Mouse (Mus musculus): ENCODE results near the gene Ywhah. TPM values are rescaled to one million over a fixed set of nuclear protein-coding genes. Genes with fewer than 3 reads are reported as not detected.

The Ywhah gene
- polyA plus RNA-seq, 2 experiments = 132 to 183 TPM

GRCm38 (mm10) chr5:33070071-33070470 lies 51.5 kb downstream of the Ywhah start:
- no peak overlapping the region for H3K27ac ChIP-seq

GRCm38 (mm10) chr5:33076490-33077191 lies 58.0 kb downstream of the Ywhah start:
- H3K9ac ChIP-seq (replicated peaks) = no peak overlapping the region
- H3K4me1 ChIP-seq (replicated peaks; ENCODE audit: control insufficient read depth in 2 of 2, insufficient read depth in 2 of 2, low read length in 1 of 2) = no peaks in the 10 kb centered on the region
- ATAC-seq (ENCODE audit: insufficient read depth) = no peak
- no peaks in the 10 kb centered on the region for H3K9me3 ChIP-seq (ENCODE audit: control insufficient read depth, low read length)
- DNase-seq (ENCODE audit: low read depth in 3 of 3, low spot score in 3 of 3) = no peak
- TF ChIP-seq CTCF (IDR thresholded peaks at IDR 0.05; ENCODE audit: low read depth) = no peak
- TF ChIP-seq EP300 (IDR thresholded peaks at IDR 0.05; ENCODE audit: low read depth) = no peak
- no peak overlapping the region for H3K27ac ChIP-seq
- H3K4me2 ChIP-seq (ENCODE audit: low read depth) = no peak overlapping the region
- no peak overlapping the region for H3K4me3 ChIP-seq (ENCODE audit: insufficient read depth in 1 of 2, low read depth in 2 of 2, low read length in 2 of 2)
- H3K36me3 ChIP-seq (replicated peaks; ENCODE audit: control insufficient read depth, insufficient read depth, low read depth) = no peaks in the 10 kb centered on the region
- 51% methylated on average over 6 of the region's 6 CpGs for WGBS (ENCODE audit: insufficient replicate concordance)
- no peaks in the 10 kb centered on the region for H3K27me3 ChIP-seq (ENCODE audit: control insufficient read depth, insufficient read depth, low read length)

More at GRCm38 (mm10) chr5:33070071-33070470, 51.5 kb downstream of the Ywhah start:
- TF ChIP-seq EP300 (IDR thresholded peaks at IDR 0.05; ENCODE audit: low read depth) = no peak
- TF ChIP-seq CTCF (IDR thresholded peaks at IDR 0.05; ENCODE audit: low read depth) = no peak
- ATAC-seq (ENCODE audit: insufficient read depth) = no peak
- no peaks in the 10 kb centered on the region for H3K27me3 ChIP-seq (ENCODE audit: control insufficient read depth, insufficient read depth, low read length)
- DNase-seq (ENCODE audit: low read depth in 3 of 3, low spot score in 3 of 3) = no peak
- H3K9ac ChIP-seq (replicated peaks) = no peak overlapping the region
- H3K4me1 ChIP-seq (replicated peaks; ENCODE audit: control insufficient read depth in 2 of 2, insufficient read depth in 2 of 2, low read length in 1 of 2) = no peaks in the 10 kb centered on the region
- H3K4me2 ChIP-seq (ENCODE audit: low read depth) = no peak overlapping the region
- H3K4me3 ChIP-seq (ENCODE audit: insufficient read depth in 1 of 2, low read depth in 2 of 2, low read length in 2 of 2) = no peak overlapping the region
- no peaks in the 10 kb centered on the region for H3K36me3 ChIP-seq (replicated peaks; ENCODE audit: control insufficient read depth, insufficient read depth, low read depth)
- H3K9me3 ChIP-seq (ENCODE audit: control insufficient read depth, low read length) = no peaks in the 10 kb centered on the region

Other genes starting within 250 kb of the Ywhah start
- 19.0 and 21.7 TPM in 2 replicates for gene Pisd, start 233.2 kb upstream of the Ywhah start, polyA plus RNA-seq (2012; rRNA removed)
- gene Pisd, start 233.2 kb upstream of the Ywhah start, polyA plus RNA-seq (2014; fragmentation: Nextera tagmentation; extraction: Ambion mirVana) = 29.0 and 33.8 TPM in 2 replicates
- gene Gm20671, start 191.7 kb upstream of the Ywhah start, polyA plus RNA-seq (2012; rRNA removed) = 0.56 and 1.5 TPM in 2 replicates
- gene Gm20671, start 191.7 kb upstream of the Ywhah start, polyA plus RNA-seq (2014; fragmentation: Nextera tagmentation; extraction: Ambion mirVana) = not detected in 2 replicates
- 3.7 and 4.2 TPM in 2 replicates for gene Prr14l, start 164.6 kb upstream of the Ywhah start, polyA plus RNA-seq (2012; rRNA removed)
- 6.5 and 8.7 TPM in 2 replicates for gene Prr14l, start 164.6 kb upstream of the Ywhah start, polyA plus RNA-seq (2014; fragmentation: Nextera tagmentation; extraction: Ambion mirVana)
- gene Depdc5, start 155.1 kb upstream of the Ywhah start, polyA plus RNA-seq (2012; rRNA removed) = 7.3 and 8.3 TPM in 2 replicates
- gene Depdc5, start 155.1 kb upstream of the Ywhah start, polyA plus RNA-seq (2014; fragmentation: Nextera tagmentation; extraction: Ambion mirVana) = 7.1 and 7.5 TPM in 2 replicates
- not detected in 2 replicates for gene Slc5a1, start 85.4 kb downstream of the Ywhah start, polyA plus RNA-seq (2012; rRNA removed)
- not detected in 2 replicates for gene Slc5a1, start 85.4 kb downstream of the Ywhah start, polyA plus RNA-seq (2014; fragmentation: Nextera tagmentation; extraction: Ambion mirVana)
- gene Spon2, start 199.6 kb downstream of the Ywhah start, polyA plus RNA-seq (2012; rRNA removed) = 6.9 and 7.6 TPM in 2 replicates
- 10.4 and 12.0 TPM in 2 replicates for gene Spon2, start 199.6 kb downstream of the Ywhah start, polyA plus RNA-seq (2014; fragmentation: Nextera tagmentation; extraction: Ambion mirVana)